Mouse (Mus musculus) forebrain, embryonic 12.5 days (tissue): ENCODE results near the gene Lysmd1. TPM values are rescaled to one million over a fixed set of nuclear protein-coding genes. Genes with fewer than 3 reads are reported as not detected.
A peak's percentile ranks its signal among the peaks of the same experiment; 100 is the strongest.

Source experiments
- ATAC-seq: fragments of 200-750 bp; cut with Nextera tagmentation; 2 replicates; pipeline ENCODE4 v1.8.0; 2017; ENCODE audit warnings: moderate TSS enrichment; ENCODE audit not compliant: low FRiP score
- H3K27ac ChIP-seq: fragments of 300-500 bp; sonication (generic); 2 replicates; pipeline ENCODE4 v1.5.1; 2016; ENCODE audit warnings: mild to moderate bottlenecking
- H3K27me3 ChIP-seq: fragments of 300-500 bp; sonication (generic); 2 replicates; pipeline ENCODE4 v1.6.1; 2016; ENCODE audit warnings: mild to moderate bottlenecking
- H3K36me3 ChIP-seq: fragments of 300-500 bp; sonication (generic); replicated peaks from 2 replicates; pipeline ENCODE4 v1.6.1; 2016; ENCODE audit warnings: mild to moderate bottlenecking
- H3K4me1 ChIP-seq: fragments of 300-500 bp; sonication (generic); 2 replicates; pipeline ENCODE4 v1.6.1; 2016
- H3K4me2 ChIP-seq: fragments of 300-500 bp; sonication (generic); 2 replicates; pipeline ENCODE4 v1.6.1; 2016; ENCODE audit warnings: mild to moderate bottlenecking, moderate library complexity
- H3K4me3 ChIP-seq: fragments of 300-500 bp; sonication (generic); replicated peaks from 2 replicates; pipeline ENCODE4 v1.5.1; 2016; ENCODE audit warnings: mild to moderate bottlenecking
- H3K9ac ChIP-seq: fragments of 300-500 bp; sonication (generic); 2 replicates; pipeline ENCODE4 v1.6.1; 2016; ENCODE audit warnings: mild to moderate bottlenecking
- H3K9me3 ChIP-seq: fragments of 300-500 bp; sonication (generic); 2 replicates; pipeline ENCODE4 v1.6.1; 2016
- WGBS: fragments of 180-500 bp; shearing (Covaris S2); methylation state at CpG from one replicate; pipeline ENCODE4 v1.1.7; 2016; 5-methylcytosine and 5-hydroxymethylcytosine counted together
- polyA plus RNA-seq: library from polyadenylated mRNA; unstranded; fragments of >200 nt; fragmentation: Nextera tagmentation; extraction: Ambion mirVana; gene quantifications from 2 replicates; pipeline ENCODE4 v1.2.1, GENCODE M21; 2016

Lysmd1 gene
- polyA plus RNA-seq, 1 experiment from 2014 or later = 21.1 TPM

GRCm38 (mm10) chr3:95162345-95162628 lies 28.4 kb downstream of the Lysmd1 start:
- WGBS = 33% methylated on average over 2 of the region's 2 CpGs
- peaks cover 43% of the 10 kb centered on the region for H3K4me1 ChIP-seq
- H3K9me3 ChIP-seq = no peaks in the 10 kb centered on the region
- H3K4me3 ChIP-seq = peak overlapping the region; percentile 78
- no peak for ATAC-seq
- peak overlapping the region; percentile 63; the same call in 1 of the 2 replicates for H3K27ac ChIP-seq
- H3K4me2 ChIP-seq = peak overlapping the region; percentile 72
- H3K27me3 ChIP-seq = peaks cover 11% of the 10 kb centered on the region
- peaks cover 25% of the 10 kb centered on the region for H3K36me3 ChIP-seq
- peak overlapping the region; percentile 86 for H3K9ac ChIP-seq

- ATAC-seq = no peak
- 67% methylated on average over 11 of the region's 11 CpGs for WGBS
- Histone ChIP-seq H3K36me3 (peaks cover 38% of the 10 kb centered on the region), H3K27me3 (peaks cover 9% of the 10 kb centered on the region), H3K4me2 (peak overlapping the region; percentile 72), H3K4me3 (peak overlapping the region; percentile 10), H3K9ac (peak overlapping the region; percentile 86; the same call in 1 of the 2 replicates), H3K27ac (no peak overlapping the region), H3K4me1 (peaks cover 43% of the 10 kb centered on the region), H3K9me3 (no peaks in the 10 kb centered on the region)
Measured at GRCm38 (mm10) chr3:95163419-95164255, 29.7 kb downstream of the Lysmd1 start.

GRCm38 (mm10) chr3:95164256-95164550 lies 30.3 kb downstream of the Lysmd1 start:
- peaks cover 43% of the 10 kb centered on the region for H3K4me1 ChIP-seq
- H3K27ac ChIP-seq = no peak overlapping the region
- no peak overlapping the region for H3K9ac ChIP-seq
- ATAC-seq = no peak
- peaks cover 8% of the 10 kb centered on the region for H3K27me3 ChIP-seq
- 68% methylated on average over 5 of the region's 5 CpGs for WGBS
- H3K36me3 ChIP-seq = peaks cover 44% of the 10 kb centered on the region
- H3K9me3 ChIP-seq = no peaks in the 10 kb centered on the region
- no peak overlapping the region for H3K4me3 ChIP-seq
- H3K4me2 ChIP-seq = no peak overlapping the region

GRCm38 (mm10) chr3:95164840-95165239 lies 31.0 kb downstream of the Lysmd1 start:
- Histone ChIP-seq H3K4me3 (no peak overlapping the region), H3K36me3 (peaks cover 50% of the 10 kb centered on the region), H3K27me3 (peaks cover 11% of the 10 kb centered on the region), H3K9me3 (no peaks in the 10 kb centered on the region), H3K27ac (no peak overlapping the region), H3K4me1 (peaks cover 37% of the 10 kb centered on the region), H3K9ac (no peak overlapping the region), H3K4me2 (no peak overlapping the region)
- ATAC-seq = no peak
- 90% methylated on average over 5 of the region's 5 CpGs for WGBS

- WGBS = 87% methylated on average over 10 of the region's 10 CpGs
- Histone ChIP-seq H3K4me2 (no peak overlapping the region), H3K27ac (no peak overlapping the region), H3K4me3 (no peak overlapping the region), H3K9ac (no peak overlapping the region), H3K9me3 (no peaks in the 10 kb centered on the region), H3K4me1 (peaks cover 21% of the 10 kb centered on the region), H3K36me3 (peaks cover 77% of the 10 kb centered on the region), H3K27me3 (peaks cover 57% of the 10 kb centered on the region)
- no peak for ATAC-seq
Measured at GRCm38 (mm10) chr3:95169996-95170395, 36.1 kb downstream of the Lysmd1 start.

- peaks cover 71% of the 10 kb centered on the region for H3K36me3 ChIP-seq
- WGBS = 87% methylated on average over 6 of the region's 6 CpGs
- H3K4me2 ChIP-seq = no peak overlapping the region
- H3K4me3 ChIP-seq = no peak overlapping the region
- no peaks in the 10 kb centered on the region for H3K9me3 ChIP-seq
- peaks cover 21% of the 10 kb centered on the region for H3K4me1 ChIP-seq
- H3K9ac ChIP-seq = no peak overlapping the region
- no peak overlapping the region for H3K27ac ChIP-seq
- no peak for ATAC-seq
- peaks cover 57% of the 10 kb centered on the region for H3K27me3 ChIP-seq
Measured at GRCm38 (mm10) chr3:95171105-95171504, 37.2 kb downstream of the Lysmd1 start.

GRCm38 (mm10) chr3:95172526-95173255 lies 38.8 kb downstream of the Lysmd1 start:
- H3K36me3 ChIP-seq = peaks cover 56% of the 10 kb centered on the region
- H3K9me3 ChIP-seq = no peaks in the 10 kb centered on the region
- H3K27ac ChIP-seq = no peak overlapping the region
- H3K4me2 ChIP-seq = peak overlapping the region; percentile 40
- H3K4me3 ChIP-seq = peak overlapping the region; percentile 26
- ATAC-seq = 0 out of 2 replicates have a peak, but pooled peaks have one; percentile 11
- H3K4me1 ChIP-seq = peaks cover 21% of the 10 kb centered on the region
- peaks cover 57% of the 10 kb centered on the region for H3K27me3 ChIP-seq
- WGBS = 14% methylated on average over 61 of the region's 84 CpGs
- peak overlapping the region; percentile 45; the same call in 1 of the 2 replicates for H3K9ac ChIP-seq

- H3K27ac ChIP-seq = no peak overlapping the region
Measured at GRCm38 (mm10) chr3:95173256-95173949, 39.5 kb downstream of the Lysmd1 start.

GRCm38 (mm10) chr3:95174011-95174592 lies 40.2 kb downstream of the Lysmd1 start:
- no peak overlapping the region for H3K27ac ChIP-seq
- WGBS = 1% methylated on average over 16 of the region's 16 CpGs
- peak overlapping the region; percentile 18 for H3K4me3 ChIP-seq
- peak overlapping the region; percentile 40; the same call in 1 of the 2 replicates for H3K4me2 ChIP-seq
- H3K9me3 ChIP-seq = no peaks in the 10 kb centered on the region
- H3K4me1 ChIP-seq = peaks cover 21% of the 10 kb centered on the region
- H3K27me3 ChIP-seq = peaks cover 54% of the 10 kb centered on the region
- H3K36me3 ChIP-seq = peaks cover 42% of the 10 kb centered on the region
- peak; percentile 42 for ATAC-seq
- no peak overlapping the region for H3K9ac ChIP-seq

More at GRCm38 (mm10) chr3:95173256-95173949, 39.5 kb downstream of the Lysmd1 start:
- peaks cover 49% of the 10 kb centered on the region for H3K36me3 ChIP-seq
- peak; percentile 45 for ATAC-seq
- H3K4me2 ChIP-seq = peak overlapping the region; percentile 40
- peak overlapping the region; percentile 26 for H3K4me3 ChIP-seq
- peak overlapping the region; percentile 45 for H3K9ac ChIP-seq
- H3K9me3 ChIP-seq = no peaks in the 10 kb centered on the region
- peaks cover 21% of the 10 kb centered on the region for H3K4me1 ChIP-seq
- H3K27me3 ChIP-seq = peaks cover 57% of the 10 kb centered on the region
- WGBS = 4% methylated on average over 58 of the region's 58 CpGs

GRCm38 (mm10) chr3:95176500-95176899 lies 42.6 kb downstream of the Lysmd1 start:
- H3K36me3 ChIP-seq = peaks cover 21% of the 10 kb centered on the region
- no peak overlapping the region for H3K4me2 ChIP-seq
- no peak overlapping the region for H3K4me3 ChIP-seq
- no peak overlapping the region for H3K27ac ChIP-seq
- peaks cover 30% of the 10 kb centered on the region for H3K27me3 ChIP-seq
- 53% methylated on average over 3 of the region's 3 CpGs for WGBS
- peaks cover 21% of the 10 kb centered on the region for H3K4me1 ChIP-seq
- no peaks in the 10 kb centered on the region for H3K9me3 ChIP-seq
- no peak overlapping the region for H3K9ac ChIP-seq
- ATAC-seq = no peak

GRCm38 (mm10) chr3:95177583-95177982 lies 43.7 kb downstream of the Lysmd1 start:
- Histone ChIP-seq H3K27ac (no peak overlapping the region), H3K4me2 (no peak overlapping the region), H3K36me3 (peaks cover 10% of the 10 kb centered on the region), H3K4me1 (peaks cover 16% of the 10 kb centered on the region), H3K9ac (no peak overlapping the region), H3K4me3 (no peak overlapping the region), H3K27me3 (peaks cover 19% of the 10 kb centered on the region), H3K9me3 (no peaks in the 10 kb centered on the region)
- ATAC-seq = no peak
- 82% methylated on average over 6 of the region's 6 CpGs for WGBS

GRCm38 (mm10) chr3:95178948-95179347 lies 45.1 kb downstream of the Lysmd1 start:
- peaks cover 9% of the 10 kb centered on the region; the same call in 1 of the 2 replicates for H3K36me3 ChIP-seq
- ATAC-seq = no peak

More at GRCm38 (mm10) chr3:95178948-95179347, 45.1 kb downstream of the Lysmd1 start:
- H3K4me1 ChIP-seq = peaks cover 3% of the 10 kb centered on the region
- no peak overlapping the region for H3K9ac ChIP-seq
- no peak overlapping the region for H3K4me3 ChIP-seq
- H3K27ac ChIP-seq = no peak overlapping the region
- peaks cover 5% of the 10 kb centered on the region for H3K27me3 ChIP-seq
- H3K4me2 ChIP-seq = no peak overlapping the region
- no peaks in the 10 kb centered on the region for H3K9me3 ChIP-seq
- 91% methylated on average over 5 of the region's 5 CpGs for WGBS
